Mouse (Mus musculus) bone marrow, adult 2 months (tissue): Measurements from ENCODE around the gene Mylk. TPM values are rescaled to one million over a fixed set of nuclear protein-coding genes. Genes with fewer than 3 reads are reported as not detected.

Source experiments
- H3K27ac ChIP-seq: fragments of 200-500 bp; 2 replicates; pipeline ENCODE4 v1.5.1; 2012; ENCODE audit warnings: low read depth, mild to moderate bottlenecking, control low read depth, inconsistent platforms, low read length; ENCODE audit not compliant: control insufficient read depth, poor library complexity, insufficient read depth
- H3K4me1 ChIP-seq: fragments of 200-500 bp; 2 replicates; pipeline ENCODE4 v1.6.1; 2011; ENCODE audit warnings: low read length; ENCODE audit not compliant: control insufficient read depth, insufficient read depth
- H3K4me3 ChIP-seq: fragments of 200-500 bp; replicated peaks from 2 replicates; pipeline ENCODE3; 2011; ENCODE audit warnings: mild to moderate bottlenecking, low read depth, low read length, control low read depth; ENCODE audit not compliant: control insufficient read depth
- CTCF ChIP-seq: fragments of 200-500 bp; IDR thresholded peaks from 2 replicates; pipeline ENCODE4 v1.5.1; 2011; ENCODE audit warnings: low read length, control low read depth; ENCODE audit not compliant: control insufficient read depth, insufficient read depth
- POLR2A ChIP-seq: fragments of 200-500 bp; IDR thresholded peaks from 2 replicates; pipeline ENCODE4 v1.6.1; 2011; ENCODE audit warnings: low read depth, mild to moderate bottlenecking, control low read depth, low read length, borderline replicate concordance; ENCODE audit not compliant: control insufficient read depth
- WGBS: fragments of 180-500 bp; shearing (Covaris S2); methylation state at CpG from one replicate; pipeline ENCODE4 v1.1.7; 2018; 5-methylcytosine and 5-hydroxymethylcytosine counted together
- polyA plus RNA-seq: library from polyadenylated mRNA; stranded (reverse); fragments of >200 nt; gene quantifications from 2 replicates; pipeline ENCODE4 v1.2.4, GENCODE M21; 2011; ENCODE audit warnings: low replicate concordance; ENCODE audit not compliant: missing spikeins, insufficient read depth, insufficient read length

The Mylk gene
- polyA plus RNA-seq, 1 experiment = 22.2 TPM

DNA sequence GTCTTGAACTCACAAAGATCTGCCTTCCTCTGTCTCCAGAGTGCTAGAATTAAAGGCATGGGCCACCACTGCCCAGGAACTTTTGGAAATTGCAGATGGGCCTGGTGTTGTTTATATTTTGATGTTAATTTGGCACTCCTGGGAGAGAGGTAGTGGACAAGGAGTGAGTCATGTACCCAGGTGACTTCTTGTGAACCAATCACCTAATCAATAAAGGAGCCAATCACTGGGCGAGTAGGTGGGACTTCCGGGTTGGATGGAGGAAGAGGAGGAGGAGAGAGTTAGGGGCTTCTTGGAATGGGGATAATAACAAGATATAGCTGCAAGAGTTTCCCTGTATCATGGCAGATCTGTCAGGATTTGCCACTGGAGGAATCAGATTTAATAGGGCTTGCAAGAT, 268.5 kb downstream of the Mylk start:
- WGBS = 70% methylated on average over 2 of the region's 2 CpGs
- no peak overlapping the region for H3K4me3 ChIP-seq
- no peaks in the 10 kb centered on the region for H3K4me1 ChIP-seq
- TF ChIP-seq CTCF = no peak
- no peak for TF ChIP-seq POLR2A
- no peak overlapping the region for H3K27ac ChIP-seq

DNA sequence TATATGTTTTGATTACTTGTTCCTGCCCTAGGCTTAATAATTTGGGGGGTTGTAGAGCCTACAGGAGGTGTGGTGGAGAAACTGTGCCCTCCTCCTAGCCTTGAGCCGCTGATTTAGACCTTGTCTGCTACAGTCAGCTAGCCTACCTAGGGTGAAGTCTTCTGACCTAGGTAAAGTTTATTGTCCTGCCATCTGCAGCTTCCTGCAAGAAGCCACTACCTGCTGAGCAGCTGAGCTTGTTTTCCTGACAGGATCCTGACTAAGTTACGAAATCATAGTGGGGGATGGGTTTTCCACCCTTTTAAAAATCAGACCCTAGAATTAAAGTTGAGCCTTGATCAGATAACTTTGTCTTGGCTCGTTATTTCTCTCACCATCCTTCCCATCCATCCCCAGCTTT, 271.5 kb downstream of the Mylk start:
- Histone ChIP-seq H3K4me3 (no peak overlapping the region), H3K27ac (no peak overlapping the region), H3K4me1 (no peaks in the 10 kb centered on the region)
- 70% methylated on average over 3 of the region's 3 CpGs for WGBS
- TF ChIP-seq POLR2A (no peak), CTCF (no peak)

DNA sequence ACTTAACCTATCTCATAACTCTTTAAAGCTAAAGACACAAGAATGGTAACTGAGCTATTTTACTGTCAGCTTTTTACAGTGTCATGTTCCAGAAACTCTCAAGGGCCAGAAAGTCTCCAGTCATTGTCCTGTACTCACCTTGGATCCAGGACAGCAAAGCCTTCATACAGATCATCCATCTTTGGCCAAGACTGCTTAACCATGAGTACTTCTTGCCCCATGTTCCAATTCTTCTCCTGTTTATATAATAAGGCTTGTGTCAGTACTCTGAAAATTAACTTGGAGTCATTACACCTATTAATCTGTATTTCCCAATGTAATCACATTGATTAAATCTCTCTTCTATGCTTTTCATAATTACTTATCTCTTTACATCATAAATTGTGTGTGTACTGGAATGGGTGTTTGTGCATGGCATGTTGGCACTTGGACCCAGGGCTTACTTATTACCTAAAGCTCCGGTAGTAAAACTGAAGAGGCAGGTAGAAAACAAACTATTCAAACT, 273.5 kb downstream of the Mylk start:
- 86% methylated on average over 1 of the region's 1 CpGs for WGBS
- no peak overlapping the region for H3K27ac ChIP-seq
- no peaks in the 10 kb centered on the region; the same call in 1 of the 2 replicates for H3K4me1 ChIP-seq
- TF ChIP-seq CTCF (no peak), POLR2A (no peak)
- no peak overlapping the region for H3K4me3 ChIP-seq

- no peak overlapping the region for H3K27ac ChIP-seq
- TF ChIP-seq CTCF = no peak
- no peak for TF ChIP-seq POLR2A
- peak overlapping the region; percentile 38 for H3K4me3 ChIP-seq
- H3K4me1 ChIP-seq = no peaks in the 10 kb centered on the region; the same call in 1 of the 2 replicates
- WGBS = 52% methylated on average over 5 of the region's 5 CpGs
Observed at GRCm38 (mm10) chr16:35021903-35022241, 276.9 kb downstream of the Mylk start.

DNA sequence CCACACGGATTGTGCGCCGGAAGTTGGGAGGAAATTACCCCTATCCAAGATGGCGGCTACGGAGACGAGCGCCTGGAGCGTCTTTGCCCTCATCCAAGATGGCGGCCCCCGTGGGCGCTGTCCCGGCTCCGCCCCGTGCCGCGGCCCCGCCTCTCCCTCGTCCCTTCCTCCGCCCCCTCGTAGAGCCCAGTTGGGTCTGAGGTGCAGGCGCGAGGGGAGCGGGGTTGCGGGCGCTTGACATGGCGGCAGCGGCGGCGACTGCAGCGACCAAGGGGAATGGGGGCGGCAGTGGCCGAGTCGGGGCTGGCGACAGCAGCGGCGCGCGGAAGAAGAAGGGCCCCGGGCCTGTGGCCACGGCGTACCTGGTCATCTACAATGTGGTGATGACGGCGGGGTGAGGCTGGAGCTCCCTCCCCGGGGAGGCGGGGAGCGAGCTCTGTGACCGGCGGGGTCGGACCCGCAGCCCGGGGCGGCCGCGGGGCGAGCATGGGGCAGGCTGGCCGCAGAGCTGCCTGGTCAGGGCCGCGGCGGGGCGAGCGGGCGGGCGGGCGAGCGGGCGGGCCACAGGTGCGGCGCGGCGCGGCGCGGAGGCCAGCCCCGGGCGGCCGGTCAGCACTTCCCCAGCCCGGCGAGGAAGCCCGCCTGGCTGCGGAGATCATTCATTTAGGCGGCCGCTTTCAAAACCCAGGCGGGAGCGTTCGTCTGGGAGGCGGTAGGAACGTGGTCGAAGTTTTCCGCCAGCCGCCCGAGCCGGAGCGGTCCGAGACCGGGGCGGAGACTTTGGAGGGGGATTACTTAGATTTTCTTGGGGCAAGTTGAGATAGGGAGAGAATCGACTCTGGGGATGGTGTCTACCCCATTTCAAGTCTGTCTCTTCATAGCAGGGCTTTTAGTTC, 277.5 kb downstream of the Mylk start, which contains the start of gene Hacd2:
Gene Hacd2 (plus strand): TSS at position 187 of the 896 bp plus-strand sequence.
- H3K27ac ChIP-seq = peak within 1 kb of the TSS; percentile 69
- no peaks in the 10 kb centered on the region; the same call in 1 of the 2 replicates for H3K4me1 ChIP-seq
- WGBS = under 1% methylated on average over 88 of the region's 97 CpGs
- H3K4me3 ChIP-seq = peak within 1 kb of the TSS; percentile 69
- no peak for TF ChIP-seq CTCF
- peak; percentile 72; the same call in 1 of the 2 replicates for TF ChIP-seq POLR2A

GRCm38 (mm10) chr16:35023138-35023735, 278.2 kb downstream of the Mylk start:
- 22% methylated on average over 8 of the region's 8 CpGs for WGBS
- no peak overlapping the region; the same call in 1 of the 2 replicates for H3K27ac ChIP-seq

GRCm38 (mm10) chr16:35024300-35024699, 279.3 kb downstream of the Mylk start:
- 90% methylated on average over 5 of the region's 5 CpGs for WGBS
- Histone ChIP-seq H3K4me3 (no peak overlapping the region), H3K27ac (no peak overlapping the region), H3K4me1 (no peaks in the 10 kb centered on the region; the same call in 1 of the 2 replicates)
- TF ChIP-seq CTCF = 0 out of 2 replicates have a peak, but pooled peaks have one; percentile 15
- TF ChIP-seq POLR2A = no peak

More at GRCm38 (mm10) chr16:35023138-35023735, 278.2 kb downstream of the Mylk start:
- H3K4me1 ChIP-seq = no peaks in the 10 kb centered on the region; the same call in 1 of the 2 replicates
- H3K4me3 ChIP-seq = peak overlapping the region; percentile 69
- TF ChIP-seq CTCF (no peak), POLR2A (no peak)

DNA sequence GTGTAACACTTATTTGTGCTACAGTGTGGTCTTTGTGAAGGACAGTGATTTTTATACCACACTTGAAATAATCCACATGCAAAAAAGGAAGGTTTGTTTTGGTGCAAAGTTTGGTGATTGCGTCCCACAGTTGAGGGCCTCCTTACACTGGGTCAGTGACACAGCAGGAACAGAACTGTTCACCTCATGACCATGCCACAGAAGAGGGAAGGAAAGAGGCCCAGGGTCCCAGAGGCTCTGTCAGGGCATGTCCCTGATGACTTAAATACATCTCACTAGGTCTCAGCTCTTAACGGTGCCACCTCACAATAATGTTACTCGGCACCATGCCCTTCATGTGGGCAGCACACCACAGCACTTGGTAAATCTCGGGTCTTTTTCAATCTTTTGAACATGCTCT, 280.3 kb downstream of the Mylk start:
- TF ChIP-seq POLR2A (no peak), CTCF (no peak)
- 81% methylated on average over 4 of the region's 4 CpGs for WGBS
- Histone ChIP-seq H3K4me1 (no peaks in the 10 kb centered on the region; the same call in 1 of the 2 replicates), H3K27ac (no peak overlapping the region), H3K4me3 (no peak overlapping the region)
